Mouse (Mus musculus) layer of hippocampus, adult 8-10 months (tissue): ENCODE results near the gene Man1c1. TPM values are rescaled to one million over a fixed set of nuclear protein-coding genes. Genes with fewer than 3 reads are reported as not detected.
A peak's percentile ranks its signal among the peaks of the same experiment; 100 is the strongest.

Source experiments
- DNase-seq, 2 experiments: peaks; one replicate each; pipeline ENCODE4 v3.0.0; 2022; ENCODE audit warnings: low spot score in 2 of 2
- total RNA-seq, 4 experiments: library from RNA; stranded (reverse); gene quantifications; 2 replicates each; pipeline ENCODE4 v1.2.4; 2022

Man1c1 gene
- total RNA-seq, 4 experiments from 2014 or later = 24.6 to 31.4 (median 28.1) TPM

- DNase-seq = no peak
These were observed 59.7 kb downstream of the Man1c1 start for GRCm38 (mm10) chr4:134644410-134644809.

GRCm38 (mm10) chr4:134641711-134642516, 62.2 kb downstream of the Man1c1 start:
- DNase-seq = no peak

- no peak for DNase-seq
These were observed 64.8 kb downstream of the Man1c1 start for GRCm38 (mm10) chr4:134639325-134639724.

GRCm38 (mm10) chr4:134638111-134638550, 66.0 kb downstream of the Man1c1 start:
- no peak for DNase-seq

DNA sequence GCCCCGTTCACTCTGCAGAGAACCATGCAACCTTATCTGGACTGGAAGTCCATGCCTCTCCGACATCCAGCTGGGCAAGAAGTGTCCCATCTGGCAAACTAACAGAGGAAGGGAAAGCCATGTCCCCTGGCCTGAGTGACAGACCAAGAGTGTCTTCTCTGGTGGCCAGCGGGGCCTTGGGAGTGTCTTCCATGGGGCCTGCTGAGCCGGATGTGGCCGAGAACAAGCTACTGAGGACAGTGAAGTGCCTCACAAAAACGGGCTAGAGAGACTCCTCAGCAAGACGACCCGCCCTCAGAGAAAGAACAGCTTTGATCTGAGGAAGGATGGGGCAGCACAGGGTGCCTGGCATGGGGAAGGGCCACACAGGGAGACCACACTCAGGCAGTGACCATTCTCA, 67.7 kb downstream of the Man1c1 start:
- DNase-seq = no peak

DNA sequence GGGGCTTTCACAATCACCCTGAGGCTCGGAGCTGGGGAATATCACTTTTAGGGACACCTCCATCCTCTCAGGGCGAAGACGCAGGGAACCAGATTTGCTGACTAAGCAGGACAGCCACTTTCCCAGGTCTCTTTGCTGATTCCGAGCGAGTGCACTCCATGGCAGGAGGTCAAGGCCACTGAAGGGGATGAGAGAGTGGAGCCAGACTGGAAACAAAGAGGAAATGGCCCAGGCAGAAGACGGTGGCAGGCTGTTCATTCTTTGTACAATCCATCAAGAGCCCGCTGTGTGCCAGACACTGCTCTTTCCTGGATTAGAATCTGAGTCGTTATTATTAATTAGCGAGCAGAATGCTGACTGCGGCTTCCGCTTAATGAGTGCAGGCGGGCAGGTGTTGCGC, 70.1 kb downstream of the Man1c1 start:
- DNase-seq = no peak

DNA sequence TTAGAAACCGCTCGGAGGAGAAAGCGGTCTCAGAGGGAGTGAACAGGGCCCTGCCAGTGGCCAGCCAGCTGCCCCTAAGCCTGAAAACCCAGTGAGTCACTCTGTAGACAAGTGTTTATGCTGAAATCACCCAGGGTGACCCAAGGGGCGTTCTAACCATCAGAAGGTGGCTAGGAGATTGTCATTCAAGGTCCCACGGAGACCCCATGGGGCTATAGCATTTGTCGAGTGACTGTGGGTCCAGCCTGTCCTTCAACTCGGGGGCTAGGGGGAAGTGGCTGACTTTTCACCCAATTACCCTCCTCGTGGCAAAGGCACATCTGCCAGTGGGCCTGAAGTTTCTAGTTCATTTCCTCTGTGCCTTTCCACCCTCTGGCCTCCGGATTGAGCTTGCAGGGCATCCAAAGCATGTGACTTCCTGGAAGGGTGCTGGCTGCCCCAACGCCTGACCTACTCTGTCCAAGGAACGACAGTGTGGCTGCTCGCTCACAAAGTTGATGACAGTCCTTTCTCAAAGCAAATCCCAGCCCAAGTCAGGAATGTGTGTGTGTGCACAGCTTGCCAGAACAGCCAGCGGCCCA, 71.9 kb downstream of the Man1c1 start:
- no peak for DNase-seq

GRCm38 (mm10) chr4:134631471-134632130, 72.5 kb downstream of the Man1c1 start:
- peak; percentile 66 to 71 for DNase-seq

GRCm38 (mm10) chr4:134628575-134629384, 75.3 kb downstream of the Man1c1 start:
- no peak for DNase-seq

DNA sequence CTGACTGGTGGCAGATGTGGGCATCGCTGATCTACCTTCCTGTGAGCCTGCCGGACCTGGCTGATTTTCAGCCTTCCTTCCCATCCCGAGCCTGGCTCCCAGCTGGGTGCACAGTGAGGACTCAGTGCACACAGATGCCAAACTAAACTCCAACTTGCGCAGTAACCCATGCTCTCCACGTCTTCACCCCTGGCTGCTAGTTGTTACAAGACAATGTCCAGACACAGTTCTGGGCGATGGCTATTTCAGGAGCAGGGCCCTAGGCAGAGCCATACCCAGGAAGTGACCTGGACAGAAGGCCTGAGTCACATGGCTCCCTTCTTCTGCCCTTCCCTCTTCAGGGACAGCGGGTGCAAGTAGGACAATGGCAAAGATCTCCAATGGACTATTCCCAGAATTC, 76.0 kb downstream of the Man1c1 start:
- no peak for DNase-seq

DNA sequence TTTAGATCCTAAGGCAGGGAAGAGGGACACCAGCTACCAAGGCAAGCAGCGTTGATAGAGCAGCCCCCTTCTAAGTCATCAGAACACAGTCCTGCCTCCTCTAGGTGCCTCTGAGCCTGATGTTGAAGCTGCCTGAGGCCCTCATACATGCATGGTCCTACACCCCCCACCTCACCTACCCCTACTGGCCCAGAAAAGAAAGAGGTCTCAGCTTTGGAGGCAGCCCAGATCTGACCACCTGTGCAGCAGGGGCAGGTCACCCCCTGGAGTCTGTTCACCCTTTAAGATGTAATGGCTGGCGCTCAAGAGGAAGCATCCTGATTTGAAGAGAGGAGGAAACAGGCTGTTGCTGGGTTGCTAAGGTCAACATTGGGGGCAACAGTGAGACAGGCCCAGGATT, 77.2 kb downstream of the Man1c1 start:
- no peak for DNase-seq

DNA sequence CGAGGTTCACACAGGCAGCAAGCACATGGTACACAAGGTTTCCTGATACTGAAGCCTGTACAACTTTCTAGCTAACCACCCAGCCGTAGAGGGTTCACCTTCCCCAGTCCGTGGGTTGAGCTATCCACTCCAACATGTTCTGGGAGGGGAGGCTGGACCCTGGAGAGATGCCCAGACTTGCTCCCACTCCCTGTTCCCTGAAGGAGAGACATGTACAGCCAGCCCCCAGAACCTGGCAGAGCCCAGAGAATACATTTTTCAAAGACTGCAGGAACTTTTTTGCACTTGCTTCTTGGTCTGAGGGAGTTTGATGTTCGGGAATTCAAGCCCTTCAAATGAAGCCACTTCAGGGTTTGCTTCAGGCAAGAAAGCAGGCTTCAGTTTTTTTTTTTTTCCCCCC, 77.7 kb downstream of the Man1c1 start:
- no peak for DNase-seq

- no peak for DNase-seq
These were observed 79.8 kb downstream of the Man1c1 start for GRCm38 (mm10) chr4:134624109-134624862.

GRCm38 (mm10) chr4:134621695-134622094, 82.4 kb downstream of the Man1c1 start:
- DNase-seq = no peak

DNA sequence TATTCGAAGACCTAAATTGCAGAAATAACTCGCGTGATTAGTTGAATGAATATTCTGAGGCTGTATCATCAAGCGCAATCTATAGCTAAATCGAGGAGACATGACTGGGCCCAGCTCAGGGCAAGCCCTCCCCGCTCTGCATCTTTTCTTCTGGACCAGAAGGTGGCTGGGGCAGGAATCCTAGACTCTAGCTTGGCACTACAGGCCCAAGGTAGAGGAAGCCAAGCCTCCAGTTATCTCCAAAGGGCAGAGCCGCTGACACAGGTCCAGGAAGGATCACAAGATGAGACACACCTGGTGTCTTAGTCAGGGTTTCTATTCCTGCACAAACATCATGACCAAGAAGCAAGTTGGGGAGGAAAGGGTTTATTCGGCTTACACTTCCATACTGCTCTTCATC, 83.8 kb downstream of the Man1c1 start:
- DNase-seq = no peak

- DNase-seq = no peak
These were observed 84.6 kb downstream of the Man1c1 start for GRCm38 (mm10) chr4:134619489-134619870.

GRCm38 (mm10) chr4:134618810-134619488, 85.1 kb downstream of the Man1c1 start:
- no peak for DNase-seq

- no peak for DNase-seq
These were observed 86.3 kb downstream of the Man1c1 start for GRCm38 (mm10) chr4:134617779-134618178.

- DNase-seq = no peak
These were observed 88.0 kb downstream of the Man1c1 start for GRCm38 (mm10) chr4:134615929-134616625.
